ENCODE assay signal across 8 mouse cellular contexts in genomic region chr8:124792708-124793107, GRCm38 (mm10). TPM values are rescaled to one million over a fixed set of nuclear protein-coding genes. Genes with fewer than 3 reads are reported as not detected.
A peak's percentile ranks its signal among the peaks of the same experiment; 100 is the strongest.
DNase-seq lines count a peak whose midpoint lies in the region; ATAC-seq and TF ChIP-seq lines count a peak whose summit lies in the region.

Gene Trim67 (plus strand): TSS chr8:124793092.

- no peaks in the 10 kb centered on the region for H3K36me3 ChIP-seq in spleen, adult 2 months (ENCODE audit: control insufficient read depth, insufficient read depth, low read length)
- H3K36me3 ChIP-seq in heart, embryonic 15.5 days: no peaks in the 10 kb centered on the region
- H3K36me3 ChIP-seq in midbrain, embryonic 11.5 days (ENCODE audit: control insufficient read depth, insufficient read depth, low read length): no peaks in the 10 kb centered on the region
- no peaks in the 10 kb centered on the region for H3K36me3 ChIP-seq in stomach, embryonic 14.5 days (ENCODE audit: control insufficient read depth, insufficient read depth, low read length)

- peaks cover 23% of the 10 kb centered on the region for H3K27me3 ChIP-seq in spleen, adult 2 months (ENCODE audit: control insufficient read depth, insufficient read depth, low read length)
- peaks cover 66% of the 10 kb centered on the region for H3K27me3 ChIP-seq in heart, embryonic 15.5 days
- peaks cover 49% of the 10 kb centered on the region for H3K27me3 ChIP-seq in midbrain, embryonic 11.5 days (ENCODE audit: control insufficient read depth, insufficient read depth, low read length)
- peaks cover 36% of the 10 kb centered on the region for H3K27me3 ChIP-seq in stomach, embryonic 14.5 days (ENCODE audit: control insufficient read depth, insufficient read depth, low read length)

- H3K4me1 ChIP-seq in spleen, adult 2 months (ENCODE audit: control insufficient read depth, insufficient read depth, insufficient read length): peaks cover 16% of the 10 kb centered on the region
- H3K4me1 ChIP-seq in heart, embryonic 15.5 days (replicated peaks): peaks cover 34% of the 10 kb centered on the region
- peaks cover 21% of the 10 kb centered on the region for H3K4me1 ChIP-seq in midbrain, embryonic 11.5 days (ENCODE audit: control insufficient read depth, insufficient read depth, low read length)
- H3K4me1 ChIP-seq in stomach, embryonic 14.5 days (ENCODE audit: control insufficient read depth, insufficient read depth, low read length): peaks cover 20% of the 10 kb centered on the region

- H3K9me3 ChIP-seq in heart, embryonic 15.5 days (replicated peaks): no peaks in the 10 kb centered on the region
- H3K9me3 ChIP-seq in midbrain, embryonic 11.5 days (ENCODE audit: control insufficient read depth, low read length): no peaks in the 10 kb centered on the region
- H3K9me3 ChIP-seq in stomach, embryonic 14.5 days (ENCODE audit: control insufficient read depth, low read depth, low read length): no peaks in the 10 kb centered on the region

- peak within 1 kb of the TSS; percentile 22; the same call in 1 of the 2 replicates for H3K9ac ChIP-seq in heart, embryonic 15.5 days
- H3K9ac ChIP-seq in midbrain, embryonic 11.5 days (ENCODE audit: low read length): peak within 1 kb of the TSS; percentile 61
- H3K9ac ChIP-seq in stomach, embryonic 14.5 days (replicated peaks; ENCODE audit: low read depth, low read length): no peak within 1 kb of the TSS

- DNase-seq in spleen, adult 2 months (ENCODE audit: low read depth in 1 of 2, low spot score in 2 of 2): no peak
- no peak for DNase-seq in spleen, postnatal 4 days (ENCODE audit: low spot score in 2 of 2)
- DNase-seq in cerebellum, postnatal 25 days: peak; percentile 83 to 92
- DNase-seq in layer of hippocampus, postnatal 10 days (ENCODE audit: low spot score in 2 of 2): peak; percentile 82 to 84
- DNase-seq in midbrain, embryonic 11.5 days (ENCODE audit: low spot score, missing footprints): peak; percentile 96

- under 1% methylated on average over 28 of the region's 39 CpGs for WGBS in spleen, adult 2 months
- WGBS in heart, embryonic 15.5 days: 1% methylated on average over 39 of the region's 39 CpGs
- WGBS in midbrain, embryonic 11.5 days: 1% methylated on average over 39 of the region's 39 CpGs
- under 1% methylated on average over 36 of the region's 39 CpGs for WGBS in stomach, embryonic 14.5 days

- no peak for TF ChIP-seq POLR2A in spleen, adult 2 months (IDR thresholded peaks at IDR 0.05; ENCODE audit: low read depth, low read length)

- H3K4me3 ChIP-seq in spleen, adult 2 months (ENCODE audit: extremely low read depth, insufficient read depth, insufficient read length): peak within 1 kb of the TSS; percentile 29; the same call in 1 of the 2 replicates
- H3K4me3 ChIP-seq in heart, embryonic 15.5 days: peak within 1 kb of the TSS; percentile 65
- peak within 1 kb of the TSS; percentile 58 for H3K4me3 ChIP-seq in midbrain, embryonic 11.5 days (ENCODE audit: low read depth, low read length)
- H3K4me3 ChIP-seq in stomach, embryonic 14.5 days (ENCODE audit: low read depth, low read length): peak within 1 kb of the TSS; percentile 59

- peak; percentile 77 for ATAC-seq in heart, embryonic 15.5 days (replicated peaks; ENCODE audit: insufficient number of reproducible peaks, insufficient read depth, low FRiP score, low read depth)
- peak; percentile 92 for ATAC-seq in midbrain, embryonic 11.5 days (ENCODE audit: low FRiP score)
- peak; percentile 79; the same call in 1 of the 2 replicates for ATAC-seq in stomach, embryonic 14.5 days (ENCODE audit: insufficient number of reproducible peaks, insufficient read depth, low FRiP score, low read depth)
- ATAC-seq in megakaryocyte-erythroid progenitor cell, adult 5-6 weeks (replicated peaks; ENCODE audit: low FRiP score, low TSS enrichment, poor library complexity, severe bottlenecking): no peak

- TF ChIP-seq CTCF in spleen, adult 2 months (IDR thresholded peaks at IDR 0.05; ENCODE audit: extremely low read depth, insufficient read depth, insufficient read length, insufficient replicate concordance): no peak

- H3K4me2 ChIP-seq in heart, embryonic 15.5 days: peak within 1 kb of the TSS; percentile 100
- peak within 1 kb of the TSS; percentile 94 for H3K4me2 ChIP-seq in midbrain, embryonic 11.5 days
- H3K4me2 ChIP-seq in stomach, embryonic 14.5 days (replicated peaks; ENCODE audit: low read depth, low read length): peak within 1 kb of the TSS; percentile 99

- H3K27ac ChIP-seq in spleen, adult 2 months (ENCODE audit: insufficient read depth, low read length): no peak within 1 kb of the TSS
- H3K27ac ChIP-seq in heart, embryonic 15.5 days: peak within 1 kb of the TSS; percentile 50
- H3K27ac ChIP-seq in midbrain, embryonic 11.5 days (ENCODE audit: low read depth, low read length): peak within 1 kb of the TSS; percentile 67
- H3K27ac ChIP-seq in stomach, embryonic 14.5 days (ENCODE audit: low read length): no peak within 1 kb of the TSS

RNA-seq across cellular contexts. Expression of gene Trim67, which starts in this region (rescaled TPM):
- polyA plus RNA-seq in spleen, adult 2 months (2012; rRNA removed): 0.02 TPM in 1 of 2 replicates, not detected in the other
- polyA plus RNA-seq in heart, embryonic 15.5 days (2015; fragmentation: Nextera tagmentation; extraction: Ambion mirVana): 0.19 and 0.33 TPM in 2 replicates
- 10 to 100 TPM; 49.8 to 53.1 TPM for total RNA-seq in layer of hippocampus, postnatal 10 days (2021)
- polyA plus RNA-seq in midbrain, embryonic 11.5 days (2014; fragmentation: Nextera tagmentation; extraction: Ambion mirVana): 2.9 and 3.3 TPM in 2 replicates
- 0.95 and 1.1 TPM in 2 replicates for polyA plus RNA-seq in stomach, embryonic 14.5 days (2014; fragmentation: Nextera tagmentation; extraction: Ambion mirVana)
- not detected in 2 replicates for total RNA-seq in megakaryocyte-erythroid progenitor cell, adult 5-6 weeks (2014; fragmentation: Nextera tagmentation)
- not detected in 2 replicates for total RNA-seq in megakaryocyte-erythroid progenitor cell, adult 5-6 weeks (2017)

Comparison
In these comparisons a context has a peak if more than half of its experiments do, and no peak if none do; other contexts are left out.
1. RNA of gene Trim67 (total RNA-seq): 49.8 to 53.1 TPM in layer of hippocampus, postnatal 10 days; not detected in megakaryocyte-erythroid progenitor cell, adult 5-6 weeks; every median in the first group is over 10 times any median in the second.
2. Peak in ATAC-seq, H3K4me3 ChIP-seq, H3K27ac ChIP-seq, H3K9ac ChIP-seq and H3K4me2 ChIP-seq in heart, embryonic 15.5 days; RNA of the gene not detected or under 1 TPM.
3. DNase-seq: peak in cerebellum, postnatal 25 days (2 of 2), layer of hippocampus, postnatal 10 days (2 of 2) and midbrain, embryonic 11.5 days (single experiment); none in spleen, adult 2 months (0 of 2) and spleen, postnatal 4 days (0 of 2).
4. Peak in every context shown above with its lines, with median percentiles within 50 percentile points of each other: H3K4me3 ChIP-seq and H3K4me2 ChIP-seq.